Mouse (Mus musculus): Measurements from ENCODE around the gene Gm42372.
A peak's percentile ranks its signal among the peaks of the same experiment; 100 is the strongest.

Gm42372 gene

GRCm38 (mm10) chr7:17009326-17010009, 26.6 kb downstream of the Gm42372 start:
- DNase-seq: no peak

GRCm38 (mm10) chr7:17010010-17010347, 27.1 kb downstream of the Gm42372 start:
- no peak for DNase-seq

GRCm38 (mm10) chr7:17011909-17012590, 29.2 kb downstream of the Gm42372 start:
- no peak for DNase-seq

GRCm38 (mm10) chr7:17015381-17015780, 32.5 kb downstream of the Gm42372 start:
- DNase-seq: no peak

- DNase-seq: peak; percentile 97
Measured at GRCm38 (mm10) chr7:17017036-17017435, 34.1 kb downstream of the Gm42372 start.

GRCm38 (mm10) chr7:17017921-17018320, 35.0 kb downstream of the Gm42372 start:
- no peak for DNase-seq

GRCm38 (mm10) chr7:17019426-17020166, 36.7 kb downstream of the Gm42372 start:
- DNase-seq: no peak

- no peak for DNase-seq
Measured at GRCm38 (mm10) chr7:17022176-17022575, 39.3 kb downstream of the Gm42372 start.

- DNase-seq: no peak
Measured at GRCm38 (mm10) chr7:17023701-17024100, 40.8 kb downstream of the Gm42372 start.

- no peak for DNase-seq
Measured at GRCm38 (mm10) chr7:17024141-17024540, 41.3 kb downstream of the Gm42372 start.

- no peak for DNase-seq
Measured at GRCm38 (mm10) chr7:17024814-17025504, 42.1 kb downstream of the Gm42372 start.

GRCm38 (mm10) chr7:17025505-17025894, 42.6 kb downstream of the Gm42372 start:
- no peak for DNase-seq

- DNase-seq: no peak
Measured at GRCm38 (mm10) chr7:17025896-17026622, 43.2 kb downstream of the Gm42372 start.

- peak; percentile 67 for DNase-seq
Measured at GRCm38 (mm10) chr7:17026710-17027587, 44.1 kb downstream of the Gm42372 start.

- DNase-seq: peak; percentile 89
Measured at GRCm38 (mm10) chr7:17027588-17028343, 44.9 kb downstream of the Gm42372 start, which contains the start of gene Ppp5c. Gene Ppp5c (minus strand): TSS chr7:17027924.

GRCm38 (mm10) chr7:17028923-17029322, 46.0 kb downstream of the Gm42372 start:
- DNase-seq: peak; percentile 63

GRCm38 (mm10) chr7:17030239-17030638, 47.4 kb downstream of the Gm42372 start:
- no peak for DNase-seq

Measured in right cerebral cortex, adult 18-20 months (tissue).